Mouse (Mus musculus) C2C12 (cell line): ENCODE results near the gene Tmem45a.

Source experiments
- CTCF ChIP-seq: IDR thresholded peaks from one replicate; pipeline ENCODE4 v1.5.1; 2011; ENCODE audit not compliant: control insufficient read depth, insufficient read depth, insufficient read length
- MAX ChIP-seq: IDR thresholded peaks from one replicate; pipeline ENCODE4 v1.6.1; 2011; ENCODE audit warnings: mild to moderate bottlenecking, control low read depth
- MYOD1 ChIP-seq: IDR thresholded peaks from one replicate; pipeline ENCODE4 v1.6.1; 2011; ENCODE audit warnings: low read depth; ENCODE audit not compliant: control insufficient read depth, insufficient read length
- MYOG ChIP-seq: IDR thresholded peaks from one replicate; pipeline ENCODE4 v1.6.1; 2011; ENCODE audit not compliant: control insufficient read depth, insufficient read length; ENCODE audit errors: extremely low read depth

GRCm38 (mm10) chr16:56798873-56799272 is 87.1 kb downstream of the Tmem45a start:
- TF ChIP-seq MYOG = no peak
- no peak for TF ChIP-seq CTCF
- TF ChIP-seq MAX = no peak
- TF ChIP-seq MYOD1 = no peak
